Mouse (Mus musculus) fibroblast of lung, adult 2 months (primary cell): Measurements from ENCODE around the gene Sdsl.

Experiments used
- DNase-seq: peaks from one replicate; pipeline ENCODE4 v3.0.0-alpha.2; 2011; ENCODE audit warnings: low read depth

The Sdsl gene

GRCm38 (mm10) chr5:120428189-120428838, 44.3 kb downstream of the Sdsl start:
- no peak for DNase-seq

- no peak for DNase-seq
Observed at GRCm38 (mm10) chr5:120427451-120427938, 45.1 kb downstream of the Sdsl start.

GRCm38 (mm10) chr5:120426572-120426971, 46.0 kb downstream of the Sdsl start:
- no peak for DNase-seq

GRCm38 (mm10) chr5:120425711-120426110, 46.9 kb downstream of the Sdsl start:
- no peak for DNase-seq

GRCm38 (mm10) chr5:120424657-120425056, 48.0 kb downstream of the Sdsl start:
- DNase-seq: no peak

GRCm38 (mm10) chr5:120424039-120424438, 48.6 kb downstream of the Sdsl start:
- peak; percentile 5 for DNase-seq

GRCm38 (mm10) chr5:120420106-120420505, 52.5 kb downstream of the Sdsl start:
- no peak for DNase-seq

GRCm38 (mm10) chr5:120413436-120413835, 59.2 kb downstream of the Sdsl start:
- no peak for DNase-seq

GRCm38 (mm10) chr5:120409385-120410378, 62.9 kb downstream of the Sdsl start:
- DNase-seq: no peak

GRCm38 (mm10) chr5:120408933-120409332, 63.7 kb downstream of the Sdsl start:
- DNase-seq: no peak
